Mouse (Mus musculus) CH12.LX (cell line): ENCODE measurements around the gene Klhl35.

ENCODE experiments used
- CTCF ChIP-seq, 2 experiments: IDR thresholded peaks in 1 of 2; conservative IDR thresholded peaks in 1 of 2; 2 replicates each; pipeline ENCODE4 v1.5.1; 2011 to 2012; ENCODE audit warnings: low read depth in 2 of 2, low read length in 2 of 2, improper control_type of control experiment in 1 of 2, inconsistent platforms in 1 of 2, mild to moderate bottlenecking in 1 of 2, moderate library complexity in 1 of 2
- EP300 ChIP-seq: IDR thresholded peaks from 2 replicates; pipeline ENCODE4 v1.6.1; 2011; ENCODE audit warnings: low read length, improper control_type of control experiment
- ETS1 ChIP-seq: conservative IDR thresholded peaks from 2 replicates; pipeline ENCODE4 v1.6.1; 2012; ENCODE audit warnings: low read depth, mild to moderate bottlenecking, inconsistent platforms, low read length, improper control_type of control experiment, moderate library complexity
- IRF4 ChIP-seq: IDR thresholded peaks from 2 replicates; pipeline ENCODE4 v1.6.1; 2014; ENCODE audit warnings: low read depth, mild to moderate bottlenecking, inconsistent platforms, low read length, improper control_type of control experiment
- PAX5 ChIP-seq: IDR thresholded peaks from 2 replicates; pipeline ENCODE4 v1.6.1; 2012; ENCODE audit warnings: low read length, inconsistent platforms, mixed read lengths
- POLR2A ChIP-seq: IDR thresholded peaks from 2 replicates; pipeline ENCODE4 v1.6.1; 2011; ENCODE audit warnings: low read depth, mild to moderate bottlenecking, improper control_type of control experiment, low read length
- POLR2AphosphoS2 ChIP-seq: IDR thresholded peaks from 2 replicates; pipeline ENCODE4 v1.6.1; 2011; ENCODE audit warnings: low read depth, low read length, improper control_type of control experiment
- SIN3A ChIP-seq: IDR thresholded peaks from 2 replicates; pipeline ENCODE4 v1.6.1; 2012; ENCODE audit warnings: low read length, improper control_type of control experiment, inconsistent platforms
- UBTF ChIP-seq: IDR thresholded peaks from 2 replicates; pipeline ENCODE4 v1.6.1; 2012; ENCODE audit warnings: low read depth, mild to moderate bottlenecking, inconsistent platforms, low read length, improper control_type of control experiment, moderate library complexity
- ZMIZ1 ChIP-seq: IDR thresholded peaks from 2 replicates; pipeline ENCODE4 v1.6.1; 2012; ENCODE audit warnings: low read depth, mild to moderate bottlenecking, inconsistent platforms, low read length, improper control_type of control experiment

DNA sequence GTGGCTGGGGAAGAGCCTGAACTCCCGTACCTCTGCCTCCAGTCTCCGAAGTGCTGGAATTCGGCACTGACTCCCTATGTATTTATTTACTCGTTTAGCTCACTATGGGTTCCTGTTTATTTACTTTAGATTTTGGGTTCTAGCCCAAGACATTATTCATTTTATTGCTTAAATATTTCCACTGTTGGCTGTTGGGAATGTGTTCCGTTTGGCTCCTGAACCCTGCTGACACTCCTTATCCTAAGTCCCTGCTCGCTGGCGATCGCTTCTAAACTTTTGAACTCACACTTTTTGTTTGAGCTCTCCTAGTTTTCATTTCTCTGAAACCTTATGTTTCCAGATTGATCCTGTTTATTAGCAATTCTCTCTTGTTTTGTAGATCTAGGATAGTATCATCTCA, 57.3 kb downstream of the Klhl35 start:
- TF ChIP-seq IRF4 (no peak), EP300 (no peak), UBTF (no peak), POLR2AphosphoS2 (no peak), CTCF (conservative IDR thresholded peaks at IDR 0.05 in 1 of 2, IDR thresholded peaks at IDR 0.05 in 1 of 2; ENCODE audit: low read depth in 2 of 2, low read length in 2 of 2) (no peak), POLR2A (no peak), ETS1 (no peak), SIN3A (no peak), ZMIZ1 (no peak), PAX5 (no peak)
